In genomic region chr3:152557659-152558058, GRCm38 (mm10) we compare ENCODE assay signal across 10 mouse cellular contexts.
DNase-seq lines count a peak whose midpoint lies in the region; ATAC-seq and TF ChIP-seq lines count a peak whose summit lies in the region.
"Had no signal": no experiment of that assay in that cellular context is flagged by ENCODE, and none has a peak within 500 bp of the region (broad histone marks: within the 10 kb centered on the region; RNA-seq: fewer than 3 reads in every experiment).

No protein-coding gene starts in this region.

- no peak for DNase-seq in kidney, adult 18-20 months
- peak; percentile 94 for DNase-seq in MEL (ENCODE audit: low read depth, low spot score)
- DNase-seq in right cerebral cortex, postnatal 14 days, result no peak
- no peak for DNase-seq in hindbrain, embryonic 10.5 days (ENCODE audit: low spot score)
- DNase-seq: adrenal gland, adult 2 months had no signal

- H3K79me2 ChIP-seq in MEL (ENCODE audit: control insufficient read depth, insufficient read depth, low read length, poor library complexity), result no peaks in the 10 kb centered on the region; the same call in 1 of the 2 replicates

- ATAC-seq in kidney, embryonic 15.5 days (replicated peaks; ENCODE audit: low FRiP score), result peak; percentile 64
- peak; percentile 47; the same call in 1 of the 2 replicates for ATAC-seq in megakaryocyte, adult 5-6 weeks (ENCODE audit: poor library complexity, severe bottlenecking)
- ATAC-seq in midbrain, embryonic 15.5 days (replicated peaks), result no peak

- H3K27ac ChIP-seq in kidney, embryonic 15.5 days, result no peak overlapping the region
- H3K27ac ChIP-seq in MEL (ENCODE audit: control insufficient read depth, low read depth, low read length), result peak overlapping the region; percentile 91
- H3K27ac ChIP-seq in embryonic fibroblast, embryonic 13.5 days (ENCODE audit: insufficient read depth, low read length), result peak overlapping the region; percentile 80
- H3K27ac ChIP-seq in midbrain, embryonic 15.5 days, result no peak overlapping the region
- no peak overlapping the region for H3K27ac ChIP-seq in hindbrain, embryonic 10.5 days
- H3K27ac ChIP-seq: limb, embryonic 15.5 days had no signal

- no peak; a peak in 2 of 4 replicates for TF ChIP-seq EP300 in MEL (IDR thresholded peaks at IDR 0.05; ENCODE audit: low read depth in 1 of 2, low read length in 2 of 2)

- no peak overlapping the region for H3K9ac ChIP-seq in kidney, embryonic 15.5 days
- peak overlapping the region; percentile 54 for H3K9ac ChIP-seq in MEL (ENCODE audit: control insufficient read depth, low read depth, low read length, poor library complexity, severe bottlenecking)
- H3K9ac ChIP-seq in midbrain, embryonic 15.5 days, result no peak overlapping the region
- H3K9ac ChIP-seq: limb, embryonic 15.5 days had no signal

- 0 out of 2 replicates have a peak overlapping the region, but pooled peaks have one; percentile 9 for H3K4me2 ChIP-seq in kidney, embryonic 15.5 days
- H3K4me2 ChIP-seq in midbrain, embryonic 15.5 days, result no peak overlapping the region
- H3K4me2 ChIP-seq: limb, embryonic 15.5 days had no signal

- WGBS in kidney, embryonic 15.5 days, result 30% methylated on average over 12 of the region's 12 CpGs
- 28% methylated on average over 10 of the region's 12 CpGs for WGBS in midbrain, embryonic 15.5 days
- 34% methylated on average over 12 of the region's 12 CpGs for WGBS in hindbrain, embryonic 10.5 days

- no peaks in the 10 kb centered on the region for H3K4me1 ChIP-seq in kidney, embryonic 15.5 days
- peaks cover 14 to 21% of the 10 kb centered on the region in 2 experiments for H3K4me1 ChIP-seq in MEL (ENCODE audit: control insufficient read depth in 1 of 2, insufficient read depth in 2 of 2, low read length in 2 of 2)
- H3K4me1 ChIP-seq in embryonic fibroblast, embryonic 13.5 days (ENCODE audit: control insufficient read depth, insufficient read depth, low read length), result peaks cover 11% of the 10 kb centered on the region
- no peaks in the 10 kb centered on the region for H3K4me1 ChIP-seq in midbrain, embryonic 15.5 days
- H3K4me1 ChIP-seq in hindbrain, embryonic 10.5 days (replicated peaks), result 0 out of 2 replicates have a peak, but pooled peaks cover 4% of the 10 kb centered on the region
- H3K4me1 ChIP-seq: limb, embryonic 15.5 days had no signal

- no peak for TF ChIP-seq RAD21 in MEL (IDR thresholded peaks at IDR 0.05; ENCODE audit: low read depth, low read length)

- TF ChIP-seq CTCF in MEL (IDR thresholded peaks at IDR 0.05 in 2 of 3, conservative IDR thresholded peaks at IDR 0.05 in 1 of 3; ENCODE audit: control insufficient read depth in 1 of 3, insufficient read depth in 1 of 3, low read depth in 2 of 3, low read length in 3 of 3, poor library complexity in 1 of 3, severe bottlenecking in 1 of 3), result no peak
- TF ChIP-seq CTCF in embryonic fibroblast, embryonic 13.5 days (IDR thresholded peaks at IDR 0.05; ENCODE audit: borderline replicate concordance, insufficient read depth, low read length), result no peak

- no peaks in the 10 kb centered on the region for H3K9me3 ChIP-seq in kidney, embryonic 15.5 days (replicated peaks)
- H3K9me3 ChIP-seq in MEL (replicated peaks; ENCODE audit: insufficient read depth, low read length), result no peaks in the 10 kb centered on the region
- H3K9me3 ChIP-seq in midbrain, embryonic 15.5 days, result no peaks in the 10 kb centered on the region
- H3K9me3 ChIP-seq in hindbrain, embryonic 10.5 days, result no peaks in the 10 kb centered on the region
- H3K9me3 ChIP-seq: limb, embryonic 15.5 days had no signal

- peak in 1 of 2 experiments; percentile 72; a peak in 2 of 4 replicates for TF ChIP-seq POLR2A in MEL (IDR thresholded peaks at IDR 0.05; ENCODE audit: control insufficient read depth in 1 of 2, insufficient read depth in 1 of 2, low read depth in 1 of 2, low read length in 2 of 2, poor library complexity in 1 of 2)
- TF ChIP-seq POLR2A in embryonic fibroblast, embryonic 13.5 days (IDR thresholded peaks at IDR 0.05; ENCODE audit: low read depth, low read length), result no peak

- no peak overlapping the region for H3K4me3 ChIP-seq in kidney, embryonic 15.5 days (replicated peaks)
- peak overlapping the region; percentile 19 to 51 for H3K4me3 ChIP-seq in MEL (ENCODE audit: control insufficient read depth in 1 of 2, insufficient read depth in 1 of 2, low read depth in 2 of 2, low read length in 2 of 2)
- H3K4me3 ChIP-seq in embryonic fibroblast, embryonic 13.5 days (ENCODE audit: insufficient read depth, low read length), result no peak overlapping the region
- no peak overlapping the region for H3K4me3 ChIP-seq in midbrain, embryonic 15.5 days
- H3K4me3 ChIP-seq in hindbrain, embryonic 10.5 days, result no peak overlapping the region
- H3K4me3 ChIP-seq: limb, embryonic 15.5 days had no signal

- H3K36me3 ChIP-seq in kidney, embryonic 15.5 days, result no peaks in the 10 kb centered on the region
- H3K36me3 ChIP-seq in MEL (ENCODE audit: control insufficient read depth in 1 of 2, insufficient read depth in 2 of 2, low read length in 2 of 2), result peaks cover 0 to 20% of the 10 kb centered on the region in 2 experiments; a peak in 2 of 4 replicates
- H3K36me3 ChIP-seq in midbrain, embryonic 15.5 days (replicated peaks), result no peaks in the 10 kb centered on the region
- no peaks in the 10 kb centered on the region for H3K36me3 ChIP-seq in hindbrain, embryonic 10.5 days
- H3K36me3 ChIP-seq: limb, embryonic 15.5 days had no signal

- no peaks in the 10 kb centered on the region for H3K27me3 ChIP-seq in kidney, embryonic 15.5 days
- no peaks in the 10 kb centered on the region for H3K27me3 ChIP-seq in MEL (ENCODE audit: control insufficient read depth in 1 of 2, insufficient read depth in 2 of 2, low read length in 2 of 2)
- H3K27me3 ChIP-seq in midbrain, embryonic 15.5 days (replicated peaks), result no peaks in the 10 kb centered on the region
- no peaks in the 10 kb centered on the region for H3K27me3 ChIP-seq in hindbrain, embryonic 10.5 days (ENCODE audit: insufficient read depth, poor library complexity, severe bottlenecking)
- H3K27me3 ChIP-seq: limb, embryonic 15.5 days had no signal

TF ChIP-seq in MEL, 35 proteins besides CTCF, POLR2A, EP300 and RAD21:
- TF ChIP-seq NRF1 (IDR thresholded peaks at IDR 0.05; ENCODE audit: insufficient read depth, low read depth, low read length, poor library complexity, severe bottlenecking) (no peak), MAFK (IDR thresholded peaks at IDR 0.05; ENCODE audit: borderline replicate concordance, low read depth, low read length) (no peak), USF2 (IDR thresholded peaks at IDR 0.05; ENCODE audit: borderline replicate concordance in 1 of 2, insufficient read depth in 1 of 2, low read depth in 1 of 2, low read length in 2 of 2) (no peak), TCF12 (IDR thresholded peaks at IDR 0.05; ENCODE audit: low read depth, low read length) (peak; percentile 40; the same call in 1 of the 2 replicates), POLR2AphosphoS2 (IDR thresholded peaks at IDR 0.05; ENCODE audit: low read length) (peak; percentile 73), ZKSCAN1 (IDR thresholded peaks at IDR 0.05; ENCODE audit: low read depth, low read length) (no peak), MYB (IDR thresholded peaks at IDR 0.05; ENCODE audit: low read depth, low read length) (no peak), BHLHE40 (IDR thresholded peaks at IDR 0.05; ENCODE audit: borderline replicate concordance, low read depth, low read length) (no peak), NELFE (IDR thresholded peaks at IDR 0.05; ENCODE audit: low read depth, low read length) (peak; percentile 60), POLR2AphosphoS5 (IDR thresholded peaks at IDR 0.05; ENCODE audit: borderline replicate concordance, low read depth, low read length) (no peak), TBP (IDR thresholded peaks at IDR 0.05; ENCODE audit: low read depth, low read length) (peak; percentile 41; the same call in 1 of the 2 replicates), CHD1 (IDR thresholded peaks at IDR 0.05; ENCODE audit: low read depth, low read length) (no peak), ZC3H11A (IDR thresholded peaks at IDR 0.05; ENCODE audit: low read depth, low read length) (no peak), ZMIZ1 (IDR thresholded peaks at IDR 0.05; ENCODE audit: low read depth, low read length) (peak; percentile 38; the same call in 1 of the 2 replicates), ELF1 (IDR thresholded peaks at IDR 0.05; ENCODE audit: low read depth, low read length) (no peak), MAX (IDR thresholded peaks at IDR 0.05; ENCODE audit: low read length) (no peak), SIN3A (IDR thresholded peaks at IDR 0.05; ENCODE audit: low read length) (no peak; the same call in 1 of the 2 replicates), ETS1 (IDR thresholded peaks at IDR 0.05; ENCODE audit: low read depth, low read length) (no peak; the same call in 1 of the 2 replicates), USF1 (IDR thresholded peaks at IDR 0.05; ENCODE audit: low read depth, low read length) (no peak), SMC3 (IDR thresholded peaks at IDR 0.05; ENCODE audit: low read depth, low read length) (no peak), JUND (IDR thresholded peaks at IDR 0.05; ENCODE audit: low read depth, low read length) (no peak), GATA1 (IDR thresholded peaks at IDR 0.05; ENCODE audit: low read depth, low read length) (no peak), CHD2 (IDR thresholded peaks at IDR 0.05; ENCODE audit: low read length) (no peak), MEF2A (IDR thresholded peaks at IDR 0.05; ENCODE audit: extremely low read depth, insufficient replicate concordance, low read depth, low read length, poor library complexity, severe bottlenecking) (no peak), MYC (IDR thresholded peaks at IDR 0.05; ENCODE audit: low read depth, low read length) (no peak), ZNF384 (IDR thresholded peaks at IDR 0.05; ENCODE audit: low read depth, low read length) (no peak), GABPA (IDR thresholded peaks at IDR 0.05; ENCODE audit: low read depth, low read length) (no peak), RCOR1 (IDR thresholded peaks at IDR 0.05; ENCODE audit: low read depth, low read length) (no peak), E2F4 (IDR thresholded peaks at IDR 0.05; ENCODE audit: borderline replicate concordance, low read depth, low read length) (no peak), MXI1 (IDR thresholded peaks at IDR 0.05; ENCODE audit: low read depth, low read length) (no peak), TAL1 (IDR thresholded peaks at IDR 0.05; ENCODE audit: low read length) (no peak), MAZ (IDR thresholded peaks at IDR 0.05; ENCODE audit: low read depth, low read length) (no peak; the same call in 1 of the 2 replicates), KAT2A (conservative IDR thresholded peaks at IDR 0.05; ENCODE audit: low read depth, low read length) (no peak), HCFC1 (IDR thresholded peaks at IDR 0.05; ENCODE audit: low read depth, low read length) (0 out of 2 replicates have a peak, but pooled peaks have one; percentile 29)

Comparison
In these comparisons a context has a peak if more than half of its experiments do, and no peak if none do; other contexts are left out.
1. H3K27ac ChIP-seq: peak in MEL (single experiment) and embryonic fibroblast, embryonic 13.5 days (single experiment); none in kidney, embryonic 15.5 days (single experiment), midbrain, embryonic 15.5 days (single experiment) and hindbrain, embryonic 10.5 days (single experiment).
2. H3K4me3 ChIP-seq: peak in MEL (2 of 2); none in kidney, embryonic 15.5 days (single experiment), embryonic fibroblast, embryonic 13.5 days (single experiment), midbrain, embryonic 15.5 days (single experiment) and hindbrain, embryonic 10.5 days (single experiment).